Mouse (Mus musculus): Measurements from ENCODE around the gene Fam183b. TPM values are rescaled to one million over a fixed set of nuclear protein-coding genes. Genes with fewer than 3 reads are reported as not detected.
"Not testable (repeated sequence)": the region's sequence is repeated elsewhere in the genome, so short reads cannot be mapped to it uniquely, and the experiment has no call there.

Fam183b gene
- polyA plus RNA-seq, 1 experiment from 2014 or later, result 5.7 TPM

DNA sequence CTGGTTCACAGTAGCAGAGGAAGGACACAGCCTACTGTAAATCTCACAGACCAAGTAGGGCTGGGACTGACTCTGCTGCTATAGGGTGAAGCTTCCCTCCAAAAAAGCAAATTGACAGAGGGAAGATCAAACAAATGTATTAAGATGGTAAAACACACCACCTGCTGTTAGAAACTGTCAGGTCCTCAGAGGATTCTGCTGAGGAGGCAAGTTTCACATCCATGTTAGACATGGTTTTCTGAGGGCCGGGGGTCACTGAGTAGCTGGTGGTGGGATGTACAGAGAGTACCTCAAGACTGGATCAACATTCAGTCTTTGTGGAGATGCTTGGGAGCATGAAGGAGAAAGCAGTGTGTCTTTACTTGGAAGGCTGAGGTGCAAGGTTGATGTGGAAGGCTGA lies 13.9 kb upstream of the Fam183b start:
- no peaks in the 10 kb centered on the region for H3K36me3 ChIP-seq (ENCODE audit: control insufficient read depth, insufficient read depth, low read length)
- DNase-seq (ENCODE audit: low spot score), result no peak
- H3K27me3 ChIP-seq (replicated peaks; ENCODE audit: control insufficient read depth, insufficient read depth, low read length), result no peaks in the 10 kb centered on the region
- no peak overlapping the region for H3K4me3 ChIP-seq (ENCODE audit: low read depth, low read length)
- WGBS, result 83% methylated on average over 1 of the region's 1 CpGs
- H3K4me1 ChIP-seq (ENCODE audit: control insufficient read depth, insufficient read depth, low read length), result no peaks in the 10 kb centered on the region
- H3K9me3 ChIP-seq (ENCODE audit: control insufficient read depth, low read length), result no peaks in the 10 kb centered on the region
- no peak overlapping the region for H3K4me2 ChIP-seq (ENCODE audit: low read depth, low read length)
- ATAC-seq (ENCODE audit: low read depth), result no peak
- H3K9ac ChIP-seq (ENCODE audit: low read depth, low read length), result no peak overlapping the region
- H3K27ac ChIP-seq (replicated peaks; ENCODE audit: low read depth, low read length), result no peak overlapping the region

DNA sequence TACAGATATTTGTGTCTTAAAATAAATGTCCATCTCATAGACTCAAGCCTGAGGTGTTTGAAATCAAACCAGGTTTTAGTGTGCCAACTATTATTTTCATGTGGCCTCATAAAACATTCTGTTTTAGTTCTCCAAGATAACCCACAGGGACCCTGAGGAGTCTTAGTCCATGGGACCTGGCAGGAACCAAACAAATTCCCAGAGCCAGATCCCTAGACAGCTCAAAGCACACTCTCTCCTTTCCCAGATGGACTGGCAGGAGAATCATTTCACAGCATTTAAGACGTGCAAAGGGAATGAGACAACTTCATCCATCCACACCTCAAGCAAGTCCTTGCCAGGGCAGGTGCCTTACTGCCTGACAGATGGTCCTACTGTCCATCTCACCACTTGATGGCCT lies 12.9 kb upstream of the Fam183b start, which contains the start of gene Olfr313:
Olfr313 (plus strand) TSS at position 301 of the 400 bp plus-strand sequence.
- ATAC-seq (ENCODE audit: low read depth); H3K9me3 ChIP-seq (ENCODE audit: control insufficient read depth, low read length); H3K4me1 ChIP-seq (ENCODE audit: control insufficient read depth, insufficient read depth, low read length); H3K4me2 ChIP-seq (ENCODE audit: low read depth, low read length); H3K9ac ChIP-seq (ENCODE audit: low read depth, low read length); H3K4me3 ChIP-seq (ENCODE audit: low read depth, low read length); DNase-seq (ENCODE audit: low spot score); H3K27me3 ChIP-seq (replicated peaks; ENCODE audit: control insufficient read depth, insufficient read depth, low read length); H3K27ac ChIP-seq (replicated peaks; ENCODE audit: low read depth, low read length); H3K36me3 ChIP-seq (ENCODE audit: control insufficient read depth, insufficient read depth, low read length): not testable (repeated sequence)
- 55% methylated on average over 1 of the region's 1 CpGs for WGBS

DNA sequence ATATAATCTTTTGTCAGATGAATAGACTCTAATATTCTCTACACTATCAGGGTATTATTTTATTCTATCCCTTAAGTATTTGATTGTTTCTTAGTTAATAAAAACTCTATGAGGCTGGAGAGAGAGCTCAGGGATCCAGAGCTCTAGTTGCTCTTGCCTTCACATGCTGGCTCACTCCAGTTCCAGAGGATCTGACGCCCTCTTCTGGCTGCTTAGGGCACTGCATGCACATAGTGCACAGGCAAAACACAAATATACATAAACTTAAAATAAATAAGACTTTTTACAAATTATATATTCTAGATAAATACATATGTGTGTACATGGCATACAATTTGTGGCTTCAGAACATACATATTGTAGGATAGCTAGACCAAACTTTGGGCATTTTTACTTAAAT lies 10.2 kb upstream of the Fam183b start:
- ATAC-seq (ENCODE audit: low read depth), result no peak
- H3K9me3 ChIP-seq (ENCODE audit: control insufficient read depth, low read length), result no peaks in the 10 kb centered on the region
- no peaks in the 10 kb centered on the region for H3K4me1 ChIP-seq (ENCODE audit: control insufficient read depth, insufficient read depth, low read length)
- H3K27ac ChIP-seq (replicated peaks; ENCODE audit: low read depth, low read length), result no peak overlapping the region
- no peak overlapping the region for H3K4me2 ChIP-seq (ENCODE audit: low read depth, low read length)
- WGBS, result 5% methylated on average over 1 of the region's 1 CpGs
- H3K4me3 ChIP-seq (ENCODE audit: low read depth, low read length), result no peak overlapping the region
- no peak overlapping the region for H3K9ac ChIP-seq (ENCODE audit: low read depth, low read length)
- DNase-seq (ENCODE audit: low spot score), result no peak
- no peaks in the 10 kb centered on the region for H3K36me3 ChIP-seq (ENCODE audit: control insufficient read depth, insufficient read depth, low read length)
- no peaks in the 10 kb centered on the region for H3K27me3 ChIP-seq (replicated peaks; ENCODE audit: control insufficient read depth, insufficient read depth, low read length)

- H3K9ac ChIP-seq (ENCODE audit: low read depth, low read length), result no peak overlapping the region
- H3K9me3 ChIP-seq (ENCODE audit: control insufficient read depth, low read length), result no peaks in the 10 kb centered on the region
- DNase-seq (ENCODE audit: low spot score) (no peak), ATAC-seq (ENCODE audit: low read depth) (no peak)
- H3K4me1 ChIP-seq (ENCODE audit: control insufficient read depth, insufficient read depth, low read length), result no peaks in the 10 kb centered on the region
- H3K4me2 ChIP-seq (ENCODE audit: low read depth, low read length), result no peak overlapping the region
- H3K27me3 ChIP-seq (replicated peaks; ENCODE audit: control insufficient read depth, insufficient read depth, low read length), result no peaks in the 10 kb centered on the region
- 74% methylated on average over 2 of the region's 2 CpGs for WGBS
- no peak overlapping the region for H3K27ac ChIP-seq (replicated peaks; ENCODE audit: low read depth, low read length)
- no peaks in the 10 kb centered on the region for H3K36me3 ChIP-seq (ENCODE audit: control insufficient read depth, insufficient read depth, low read length)
- no peak overlapping the region for H3K4me3 ChIP-seq (ENCODE audit: low read depth, low read length)
Observed at GRCm38 (mm10) chr11:58804393-58804792, 2.6 kb upstream of the Fam183b start.

- H3K27ac ChIP-seq (replicated peaks; ENCODE audit: low read depth, low read length), result no peak overlapping the region
- DNase-seq (ENCODE audit: low spot score) (no peak), ATAC-seq (ENCODE audit: low read depth) (no peak)
- H3K9ac ChIP-seq (ENCODE audit: low read depth, low read length), result no peak overlapping the region
- 72% methylated on average over 4 of the region's 4 CpGs for WGBS
- no peak overlapping the region for H3K4me2 ChIP-seq (ENCODE audit: low read depth, low read length)
- H3K9me3 ChIP-seq (ENCODE audit: control insufficient read depth, low read length), result no peaks in the 10 kb centered on the region
- H3K36me3 ChIP-seq (ENCODE audit: control insufficient read depth, insufficient read depth, low read length), result no peaks in the 10 kb centered on the region
- H3K4me1 ChIP-seq (ENCODE audit: control insufficient read depth, insufficient read depth, low read length), result no peaks in the 10 kb centered on the region
- H3K4me3 ChIP-seq (ENCODE audit: low read depth, low read length), result no peak overlapping the region
- no peaks in the 10 kb centered on the region for H3K27me3 ChIP-seq (replicated peaks; ENCODE audit: control insufficient read depth, insufficient read depth, low read length)
Observed at GRCm38 (mm10) chr11:58803871-58804270, 2.1 kb upstream of the Fam183b start.

- no peaks in the 10 kb centered on the region for H3K36me3 ChIP-seq (ENCODE audit: control insufficient read depth, insufficient read depth, low read length)
- WGBS, result 70% methylated on average over 5 of the region's 5 CpGs
- H3K9me3 ChIP-seq (ENCODE audit: control insufficient read depth, low read length), result no peaks in the 10 kb centered on the region
- no peak overlapping the region for H3K4me3 ChIP-seq (ENCODE audit: low read depth, low read length)
- ATAC-seq (ENCODE audit: low read depth) (no peak), DNase-seq (ENCODE audit: low spot score) (no peak)
- H3K27me3 ChIP-seq (replicated peaks; ENCODE audit: control insufficient read depth, insufficient read depth, low read length), result no peaks in the 10 kb centered on the region
- no peaks in the 10 kb centered on the region for H3K4me1 ChIP-seq (ENCODE audit: control insufficient read depth, insufficient read depth, low read length)
- H3K27ac ChIP-seq (replicated peaks; ENCODE audit: low read depth, low read length), result no peak overlapping the region
- H3K9ac ChIP-seq (ENCODE audit: low read depth, low read length), result no peak overlapping the region
- H3K4me2 ChIP-seq (ENCODE audit: low read depth, low read length), result no peak overlapping the region
Observed at GRCm38 (mm10) chr11:58799747-58800146, 2.0 kb downstream of the Fam183b start.

DNA sequence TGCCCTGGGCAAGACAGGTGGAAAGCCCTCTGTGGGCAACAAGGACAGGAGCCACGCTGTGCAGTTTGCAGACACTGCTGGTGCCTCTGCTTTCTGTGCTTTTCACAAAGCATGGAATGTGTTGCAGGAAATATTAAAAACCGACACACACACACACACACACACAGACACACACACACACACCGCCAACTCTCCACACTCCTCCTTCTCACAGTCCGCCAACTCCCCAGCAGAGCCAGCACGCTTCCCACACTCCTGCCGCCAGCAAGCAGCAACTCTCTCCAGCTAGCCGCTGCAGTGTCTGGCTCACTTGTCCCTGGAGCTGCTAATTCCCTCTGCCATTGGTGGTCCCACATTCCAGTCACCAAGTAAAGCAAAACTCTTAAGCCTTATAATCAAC lies 4.9 kb downstream of the Fam183b start:
- H3K4me2 ChIP-seq (ENCODE audit: low read depth, low read length), result no peak overlapping the region
- DNase-seq (ENCODE audit: low spot score) (no peak), ATAC-seq (ENCODE audit: low read depth) (no peak)
- 68% methylated on average over 7 of the region's 7 CpGs for WGBS
- no peaks in the 10 kb centered on the region for H3K4me1 ChIP-seq (ENCODE audit: control insufficient read depth, insufficient read depth, low read length)
- no peaks in the 10 kb centered on the region for H3K9me3 ChIP-seq (ENCODE audit: control insufficient read depth, low read length)
- H3K36me3 ChIP-seq (ENCODE audit: control insufficient read depth, insufficient read depth, low read length), result no peaks in the 10 kb centered on the region
- no peak overlapping the region for H3K9ac ChIP-seq (ENCODE audit: low read depth, low read length)
- H3K27me3 ChIP-seq (replicated peaks; ENCODE audit: control insufficient read depth, insufficient read depth, low read length), result no peaks in the 10 kb centered on the region
- no peak overlapping the region for H3K4me3 ChIP-seq (ENCODE audit: low read depth, low read length)
- H3K27ac ChIP-seq (replicated peaks; ENCODE audit: low read depth, low read length), result no peak overlapping the region

- H3K4me1 ChIP-seq (ENCODE audit: control insufficient read depth, insufficient read depth, low read length), result no peaks in the 10 kb centered on the region
- H3K9ac ChIP-seq (ENCODE audit: low read depth, low read length), result no peak overlapping the region
- no peaks in the 10 kb centered on the region for H3K9me3 ChIP-seq (ENCODE audit: control insufficient read depth, low read length)
- no peak overlapping the region for H3K4me2 ChIP-seq (ENCODE audit: low read depth, low read length)
- no peak overlapping the region for H3K27ac ChIP-seq (replicated peaks; ENCODE audit: low read depth, low read length)
- 83% methylated on average over 2 of the region's 2 CpGs for WGBS
- H3K36me3 ChIP-seq (ENCODE audit: control insufficient read depth, insufficient read depth, low read length), result no peaks in the 10 kb centered on the region
- no peak overlapping the region for H3K4me3 ChIP-seq (ENCODE audit: low read depth, low read length)
- DNase-seq (ENCODE audit: low spot score), result no peak
- H3K27me3 ChIP-seq (replicated peaks; ENCODE audit: control insufficient read depth, insufficient read depth, low read length), result no peaks in the 10 kb centered on the region
- no peak for ATAC-seq (ENCODE audit: low read depth)
Observed at GRCm38 (mm10) chr11:58795856-58796255, 5.9 kb downstream of the Fam183b start.

- Histone ChIP-seq H3K27me3 (replicated peaks; ENCODE audit: control insufficient read depth, insufficient read depth, low read length) (no peaks in the 10 kb centered on the region), H3K4me2 (ENCODE audit: low read depth, low read length) (no peak overlapping the region), H3K36me3 (ENCODE audit: control insufficient read depth, insufficient read depth, low read length) (no peaks in the 10 kb centered on the region), H3K9me3 (ENCODE audit: control insufficient read depth, low read length) (no peaks in the 10 kb centered on the region), H3K9ac (ENCODE audit: low read depth, low read length) (no peak overlapping the region), H3K27ac (replicated peaks; ENCODE audit: low read depth, low read length) (no peak overlapping the region), H3K4me1 (ENCODE audit: control insufficient read depth, insufficient read depth, low read length) (no peaks in the 10 kb centered on the region), H3K4me3 (ENCODE audit: low read depth, low read length) (no peak overlapping the region)
- ATAC-seq (ENCODE audit: low read depth) (no peak), DNase-seq (ENCODE audit: low spot score) (no peak)
- WGBS, result 79% methylated on average over 6 of the region's 6 CpGs
Observed at GRCm38 (mm10) chr11:58790646-58791045, 11.1 kb downstream of the Fam183b start.
